Mouse (Mus musculus) left cerebral cortex, adult 2 months (tissue): ENCODE data around the gene Dab1. TPM values are rescaled to one million over a fixed set of nuclear protein-coding genes. Genes with fewer than 3 reads are reported as not detected.

ENCODE experiments used
- DNase-seq, 2 experiments: peaks; one replicate each; pipeline ENCODE4 v3.0.0; 2021 to 2022; ENCODE audit warnings: low spot score in 2 of 2, mixed read lengths in 1 of 2; ENCODE audit errors: extremely low spot score in 1 of 2
- H3K27ac ChIP-seq: fragments of 200-600 bp; 2 replicates; pipeline ENCODE4 v1.8.1; 2022
- H3K4me3 ChIP-seq: fragments of 200-600 bp; 2 replicates; pipeline ENCODE4 v1.8.1; 2022
- CTCF ChIP-seq: fragments of 200-600 bp; IDR thresholded peaks from 2 replicates; pipeline ENCODE4 v1.8.1; 2022; ENCODE audit warnings: antibody characterized with exemption, mild to moderate bottlenecking, moderate library complexity
- intact Hi-C: fragments of 180-260 bp; cut with DNase I; formaldehyde crosslinking; loops from one replicate; pipeline ENCODE4 v1.15.1; 2025
- total RNA-seq, 2 experiments: library from RNA; stranded (reverse); gene quantifications; 2 replicates each; pipeline ENCODE4 v1.2.3; 2021

The Dab1 gene
- total RNA-seq, 2 experiments from 2014 or later, result 121 to 131 TPM

GRCm38 (mm10) chr4:104781441-104781840 lies 1162.3 kb downstream of the Dab1 start:
- intact Hi-C loops, result no loop called here
- DNase-seq, result no peak
- no peak for TF ChIP-seq CTCF
- no peak overlapping the region for H3K27ac ChIP-seq
- H3K4me3 ChIP-seq, result no peak overlapping the region

GRCm38 (mm10) chr4:104782346-104782745 lies 1163.2 kb downstream of the Dab1 start:
- no peak overlapping the region for H3K4me3 ChIP-seq
- TF ChIP-seq CTCF, result no peak
- intact Hi-C loops, result no loop called here
- no peak for DNase-seq
- H3K27ac ChIP-seq, result no peak overlapping the region

DNA sequence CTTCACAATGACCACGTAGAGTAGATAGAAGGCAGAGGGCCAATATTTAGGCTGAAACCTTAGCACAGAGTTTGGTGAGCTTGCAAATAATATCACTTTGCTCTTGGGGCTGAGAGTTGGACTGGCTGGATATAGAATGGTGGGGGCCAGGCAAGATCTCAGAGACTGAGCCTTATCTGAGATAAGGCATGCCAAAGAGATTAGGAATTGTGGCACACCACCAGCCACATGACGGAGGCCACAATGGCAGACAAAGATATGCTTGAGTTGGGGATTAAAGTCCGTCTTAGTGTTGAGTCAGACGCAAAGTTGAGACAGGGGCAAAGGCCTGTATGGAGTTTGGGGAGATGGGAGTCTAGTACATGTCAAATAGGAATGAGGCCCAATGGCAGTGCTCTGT lies 1173.0 kb downstream of the Dab1 start:
- DNase-seq, result no peak
- Histone ChIP-seq H3K4me3 (no peak overlapping the region), H3K27ac (no peak overlapping the region)
- no peak for TF ChIP-seq CTCF
- intact Hi-C loops, result loop anchor here (5.0 kb wide), 1 partner anchor 95 kb away; no protein-coding TSS in a partner anchor
